Mouse (Mus musculus) hindbrain, embryonic 13.5 days (tissue): ENCODE results near the gene Tmem62. TPM values are rescaled to one million over a fixed set of nuclear protein-coding genes. Genes with fewer than 3 reads are reported as not detected.

Source experiments
- ATAC-seq: fragments of 200-750 bp; cut with Nextera tagmentation; 2 replicates; pipeline ENCODE4 v1.8.0; 2017; ENCODE audit warnings: moderate TSS enrichment; ENCODE audit not compliant: low FRiP score
- H3K27ac ChIP-seq: fragments of 300-500 bp; sonication (generic); 2 replicates; pipeline ENCODE4 v1.5.1; 2015; ENCODE audit warnings: inconsistent platforms, mild to moderate bottlenecking, moderate library complexity
- H3K27me3 ChIP-seq: fragments of 300-500 bp; sonication (generic); 2 replicates; pipeline ENCODE4 v1.6.1; 2015; ENCODE audit warnings: mild to moderate bottlenecking, inconsistent platforms
- H3K36me3 ChIP-seq: fragments of 300-500 bp; sonication (generic); 2 replicates; pipeline ENCODE4 v1.6.1; 2015; ENCODE audit warnings: mild to moderate bottlenecking, inconsistent platforms
- H3K4me1 ChIP-seq: fragments of 300-500 bp; sonication (generic); replicated peaks from 2 replicates; pipeline ENCODE4 v1.6.1; 2015; ENCODE audit warnings: inconsistent platforms
- H3K4me2 ChIP-seq: fragments of 300-500 bp; sonication (generic); 2 replicates; pipeline ENCODE4 v1.6.1; 2015; ENCODE audit warnings: inconsistent platforms, mild to moderate bottlenecking, moderate library complexity
- H3K4me3 ChIP-seq: fragments of 300-500 bp; sonication (generic); 2 replicates; pipeline ENCODE4 v1.5.1; 2015; ENCODE audit warnings: mild to moderate bottlenecking, inconsistent platforms
- H3K9ac ChIP-seq: fragments of 300-500 bp; sonication (generic); 2 replicates; pipeline ENCODE4 v1.6.1; 2015; ENCODE audit warnings: mild to moderate bottlenecking, inconsistent platforms
- H3K9me3 ChIP-seq: fragments of 300-500 bp; sonication (generic); 2 replicates; pipeline ENCODE4 v1.6.1; 2016; ENCODE audit warnings: inconsistent platforms
- WGBS: fragments of 180-500 bp; shearing (Covaris S2); methylation state at CpG from one replicate; pipeline ENCODE4 v1.1.7; 2015; 5-methylcytosine and 5-hydroxymethylcytosine counted together
- microRNA-seq: library from miRNA; unstranded; fragments of <30 nt; microRNA quantifications from one replicate; pipeline ENCODE4, GENCODE M21; 2016
- polyA plus RNA-seq: library from polyadenylated mRNA; unstranded; fragments of >200 nt; fragmentation: Nextera tagmentation; extraction: Ambion mirVana; gene quantifications from 2 replicates; pipeline ENCODE4 v1.2.1, GENCODE M21; 2015

The Tmem62 gene
- polyA plus RNA-seq, 1 experiment from 2014 or later: 11.1 TPM

DNA sequence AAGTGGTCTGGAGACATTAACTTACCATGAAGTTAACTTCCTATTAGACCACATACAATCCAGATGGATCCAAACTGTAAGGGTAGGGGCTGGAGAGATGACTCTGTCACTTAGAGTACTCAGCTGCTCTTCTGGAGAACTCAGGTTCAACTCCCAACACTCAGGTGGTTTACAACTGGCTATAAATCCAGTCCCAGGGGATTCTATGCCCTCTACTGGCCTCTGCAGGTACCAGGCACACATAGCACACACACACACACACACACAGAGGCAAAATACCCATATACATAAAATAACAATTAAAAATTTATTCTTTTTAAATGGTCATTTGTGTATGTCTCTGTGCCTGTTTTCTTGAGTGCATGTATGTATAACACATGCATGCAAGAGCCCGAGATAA lies 62.6 kb downstream of the Tmem62 start:
- Histone ChIP-seq H3K9me3 (no peaks in the 10 kb centered on the region), H3K27me3 (no peaks in the 10 kb centered on the region), H3K4me1 (no peaks in the 10 kb centered on the region), H3K36me3 (no peaks in the 10 kb centered on the region), H3K9ac (no peak overlapping the region), H3K4me3 (no peak overlapping the region), H3K4me2 (no peak overlapping the region), H3K27ac (no peak overlapping the region)
- 97% methylated on average over 1 of the region's 1 CpGs for WGBS
- no peak for ATAC-seq

DNA sequence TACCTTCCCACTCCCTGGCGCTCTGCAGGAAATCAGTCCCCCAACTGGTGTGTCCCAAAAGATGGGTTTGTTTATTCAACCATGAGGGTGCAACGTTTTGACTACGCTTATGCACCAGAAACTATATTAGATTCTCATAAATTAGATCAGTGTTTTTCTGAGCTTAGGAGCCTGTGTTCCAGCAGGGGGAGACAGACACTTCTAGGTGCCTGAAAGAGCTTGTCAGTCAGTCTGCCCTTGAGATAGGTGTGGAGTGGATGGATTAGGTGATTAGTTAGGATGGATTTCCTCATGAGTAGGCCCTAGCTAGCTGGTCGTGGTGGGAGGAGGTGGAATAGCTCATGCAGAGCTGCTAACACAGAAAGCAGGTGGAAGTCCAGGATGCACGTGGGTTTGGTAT lies 64.3 kb downstream of the Tmem62 start:
- no peaks in the 10 kb centered on the region for H3K4me1 ChIP-seq
- 57% methylated on average over 5 of the region's 5 CpGs for WGBS
- H3K27ac ChIP-seq: no peak overlapping the region
- no peak for ATAC-seq
- H3K9me3 ChIP-seq: no peaks in the 10 kb centered on the region
- H3K27me3 ChIP-seq: no peaks in the 10 kb centered on the region
- H3K4me2 ChIP-seq: no peak overlapping the region
- H3K36me3 ChIP-seq: no peaks in the 10 kb centered on the region
- H3K4me3 ChIP-seq: no peak overlapping the region
- H3K9ac ChIP-seq: no peak overlapping the region

DNA sequence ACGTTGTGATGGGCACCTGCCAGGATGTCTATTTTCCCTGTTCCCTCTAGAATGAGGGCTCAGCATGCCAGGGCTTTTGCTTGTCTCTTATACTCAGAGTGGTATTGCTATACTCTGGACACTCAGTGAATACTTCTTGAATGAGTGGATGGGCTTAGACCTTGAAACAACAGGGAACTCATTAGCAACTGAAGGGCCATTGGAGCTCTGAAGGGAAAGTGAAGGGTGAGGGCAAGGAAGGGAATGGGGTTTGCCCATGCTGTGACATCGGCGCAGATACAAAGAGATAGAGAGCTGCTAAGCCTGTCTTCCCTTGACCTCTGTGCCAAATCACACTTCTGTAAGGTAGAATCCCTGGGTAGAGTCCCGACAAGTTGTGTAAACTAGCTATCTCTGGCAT lies 68.8 kb downstream of the Tmem62 start:
- H3K9me3 ChIP-seq: no peaks in the 10 kb centered on the region
- no peaks in the 10 kb centered on the region for H3K36me3 ChIP-seq
- no peaks in the 10 kb centered on the region for H3K4me1 ChIP-seq
- H3K27me3 ChIP-seq: no peaks in the 10 kb centered on the region
- ATAC-seq: no peak
- H3K9ac ChIP-seq: no peak overlapping the region
- WGBS: 64% methylated on average over 4 of the region's 4 CpGs
- H3K4me2 ChIP-seq: no peak overlapping the region
- no peak overlapping the region for H3K4me3 ChIP-seq
- H3K27ac ChIP-seq: no peak overlapping the region

DNA sequence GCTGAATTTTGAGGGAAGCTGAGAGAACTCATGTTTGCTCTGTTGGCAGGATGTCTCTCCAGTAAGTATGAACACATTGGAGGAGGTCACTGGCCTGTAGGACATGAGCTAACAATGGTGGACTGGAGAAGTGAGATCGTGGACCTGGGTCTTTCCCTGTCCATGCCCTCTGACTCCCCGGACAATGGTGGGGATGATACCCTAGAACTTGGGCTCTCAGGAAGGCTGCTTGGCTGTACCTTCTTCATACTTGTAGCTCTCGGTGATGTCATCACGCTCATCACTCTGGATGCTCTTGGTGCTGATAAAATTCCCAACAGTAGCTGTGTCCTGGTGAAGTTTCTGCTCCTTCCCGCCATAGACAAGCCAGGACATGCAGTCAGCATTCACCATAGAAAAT lies 75.4 kb downstream of the Tmem62 start:
- Histone ChIP-seq H3K27me3 (no peaks in the 10 kb centered on the region), H3K9ac (no peak overlapping the region), H3K36me3 (no peaks in the 10 kb centered on the region), H3K4me3 (no peak overlapping the region), H3K4me2 (no peak overlapping the region), H3K9me3 (no peaks in the 10 kb centered on the region), H3K4me1 (no peaks in the 10 kb centered on the region), H3K27ac (no peak overlapping the region)
- ATAC-seq: no peak
- 94% methylated on average over 5 of the region's 5 CpGs for WGBS

DNA sequence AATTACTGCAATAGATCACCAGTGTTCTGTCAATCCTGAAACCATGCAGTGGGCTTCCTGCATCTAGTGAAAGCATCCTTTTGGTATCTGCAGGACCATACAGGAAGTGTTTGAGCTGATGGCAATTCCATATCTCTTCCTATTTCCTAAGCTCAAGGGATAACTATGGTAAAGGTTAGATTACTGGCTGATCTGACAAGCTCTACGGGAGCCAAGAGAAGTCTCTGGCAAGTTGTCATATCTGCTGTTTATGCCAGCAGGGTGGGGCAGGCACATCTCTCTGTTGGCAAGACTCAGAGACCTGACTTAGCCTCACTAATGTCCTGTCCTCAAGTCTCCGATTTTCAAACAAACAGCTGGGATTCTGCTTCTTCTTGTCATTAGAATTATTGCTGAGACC lies 77.2 kb downstream of the Tmem62 start:
- no peak overlapping the region for H3K4me3 ChIP-seq
- no peak overlapping the region for H3K4me2 ChIP-seq
- no peak for ATAC-seq
- no peaks in the 10 kb centered on the region for H3K4me1 ChIP-seq
- 80% methylated on average over 2 of the region's 2 CpGs for WGBS
- no peak overlapping the region for H3K27ac ChIP-seq
- no peak overlapping the region for H3K9ac ChIP-seq
- no peaks in the 10 kb centered on the region for H3K9me3 ChIP-seq
- no peaks in the 10 kb centered on the region for H3K27me3 ChIP-seq
- H3K36me3 ChIP-seq: no peaks in the 10 kb centered on the region

DNA sequence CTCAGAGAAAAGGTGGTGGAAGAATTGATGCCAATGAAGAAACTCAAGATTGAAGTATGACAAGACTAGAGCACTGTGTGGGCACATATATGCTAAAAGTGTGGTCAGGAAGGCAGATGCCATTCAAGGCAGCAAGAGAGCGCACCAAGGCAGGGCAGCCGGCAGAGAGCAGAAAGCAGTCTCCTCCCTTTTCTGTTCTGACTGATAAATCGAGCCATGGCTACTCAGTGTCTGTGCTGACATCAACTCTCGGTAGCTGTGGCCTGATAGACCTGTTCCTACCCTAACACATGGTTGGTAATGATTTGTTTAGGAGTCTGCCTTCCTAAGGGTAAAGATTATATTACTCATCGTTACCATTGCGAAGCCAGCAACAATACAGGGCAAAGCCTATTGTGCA lies 79.1 kb downstream of the Tmem62 start:
- H3K9ac ChIP-seq: no peak overlapping the region
- no peak for ATAC-seq
- no peak overlapping the region for H3K27ac ChIP-seq
- no peak overlapping the region for H3K4me2 ChIP-seq
- WGBS: 92% methylated on average over 6 of the region's 6 CpGs
- H3K4me3 ChIP-seq: no peak overlapping the region
- H3K36me3 ChIP-seq: no peaks in the 10 kb centered on the region
- H3K9me3 ChIP-seq: no peaks in the 10 kb centered on the region
- H3K4me1 ChIP-seq: no peaks in the 10 kb centered on the region
- no peaks in the 10 kb centered on the region for H3K27me3 ChIP-seq

Small RNA genes within 50 kb of the gene (microRNA-seq; reads per million reads assigned to microRNA genes)
- gene Gm44325: not detected

Other genes with a start within 250 kb of the Tmem62 start
- gene Cdan1, start 126.9 kb upstream of the Tmem62 start, polyA plus RNA-seq: 4.7 and 6.1 TPM in 2 replicates
- gene Ttbk2, start 126.4 kb upstream of the Tmem62 start, polyA plus RNA-seq: 10.7 and 12.3 TPM in 2 replicates
- gene Ubr1, start 6.3 kb upstream of the Tmem62 start, polyA plus RNA-seq: 35.3 and 35.9 TPM in 2 replicates
- 78.0 and 85.0 TPM in 2 replicates for gene Ccndbp1, start 31.4 kb downstream of the Tmem62 start, polyA plus RNA-seq
- 0.47 and 0.48 TPM in 2 replicates for gene Epb42, start 60.1 kb downstream of the Tmem62 start, polyA plus RNA-seq
- 0.09 TPM in 1 of 2 replicates, not detected in the other for gene Tgm5, start 108.8 kb downstream of the Tmem62 start, polyA plus RNA-seq
- not detected in 2 replicates for gene Tgm7, start 132.8 kb downstream of the Tmem62 start, polyA plus RNA-seq
- gene Adal, start 163.4 kb downstream of the Tmem62 start, polyA plus RNA-seq: 32.0 and 33.0 TPM in 2 replicates
- gene Lcmt2, start 163.6 kb downstream of the Tmem62 start, polyA plus RNA-seq: 23.9 and 24.5 TPM in 2 replicates
- gene Tubgcp4, start 193.6 kb downstream of the Tmem62 start, polyA plus RNA-seq: 55.4 and 56.3 TPM in 2 replicates
- gene Zscan29, start 194.1 kb downstream of the Tmem62 start, polyA plus RNA-seq: 8.3 and 9.9 TPM in 2 replicates